Mouse (Mus musculus) cerebellum, adult 8-10 months (tissue): Measurements from ENCODE around the gene Brinp2.

Experiments
- DNase-seq: peaks from one replicate; pipeline ENCODE4 v3.0.0; 2022

Brinp2 gene

DNA sequence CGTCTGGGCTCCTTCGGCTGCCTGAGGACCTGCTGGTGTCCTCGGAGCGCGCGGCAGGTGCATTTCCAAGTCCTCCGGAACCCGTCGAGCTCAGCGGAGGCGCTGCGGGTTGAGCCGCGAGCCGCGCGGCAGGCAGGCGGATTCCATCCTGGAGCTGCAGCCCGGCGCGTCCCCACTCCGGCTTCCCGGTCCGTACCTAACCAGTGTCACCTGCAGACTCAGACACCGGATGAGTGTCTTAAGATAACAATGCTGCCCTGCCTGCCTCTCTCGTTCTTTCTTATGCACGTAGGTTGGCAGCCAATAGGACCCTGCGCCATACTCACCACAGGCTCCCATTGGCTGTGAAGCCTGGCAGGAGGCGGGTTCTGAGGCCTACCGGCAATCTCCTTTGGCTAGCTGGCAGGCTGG, at the start of gene Brinp2:
Gene Brinp2, minus strand, starts transcription at position 276 of the 411 bp plus-strand sequence.
- peak; percentile 93 for DNase-seq

DNA sequence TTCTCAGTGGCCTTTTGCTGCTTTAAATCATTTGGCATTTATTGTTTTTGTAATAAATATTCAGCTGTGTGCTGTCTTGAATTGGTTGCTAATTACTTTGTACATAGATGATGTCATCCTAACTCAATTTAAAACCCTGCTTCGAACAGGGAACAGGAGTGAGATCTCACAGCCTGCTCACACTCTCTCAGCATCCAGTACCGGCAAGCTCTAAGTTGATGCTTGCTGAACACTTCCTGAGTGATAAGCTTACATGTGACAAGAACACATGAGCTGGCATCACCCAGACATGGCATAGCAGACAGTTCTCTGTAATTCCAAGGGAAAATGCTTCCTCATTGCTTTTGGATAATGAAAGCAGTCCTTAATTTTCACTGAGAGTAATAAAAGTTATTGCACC, 44.8 kb upstream of the Brinp2 start:
- no peak for DNase-seq

DNA sequence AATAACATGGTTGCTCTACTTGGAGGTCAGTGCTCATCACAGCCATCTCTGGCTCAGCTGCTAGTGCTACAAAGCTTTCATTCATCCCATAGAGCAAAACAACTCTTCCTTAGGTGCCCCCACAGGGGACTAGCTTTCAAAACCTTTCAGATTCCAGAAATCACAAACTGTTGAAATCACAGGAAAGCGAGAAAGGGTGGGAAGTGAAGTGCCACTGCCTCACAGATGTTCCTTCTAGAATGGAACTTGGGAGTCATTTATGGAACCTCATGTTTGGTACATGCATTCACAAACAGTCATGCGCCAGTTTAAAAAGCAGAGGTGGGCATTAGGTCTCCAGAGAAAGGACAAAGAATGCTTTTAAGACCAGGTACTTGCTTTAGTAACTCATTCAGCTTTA, 40.9 kb upstream of the Brinp2 start:
- no peak for DNase-seq

DNA sequence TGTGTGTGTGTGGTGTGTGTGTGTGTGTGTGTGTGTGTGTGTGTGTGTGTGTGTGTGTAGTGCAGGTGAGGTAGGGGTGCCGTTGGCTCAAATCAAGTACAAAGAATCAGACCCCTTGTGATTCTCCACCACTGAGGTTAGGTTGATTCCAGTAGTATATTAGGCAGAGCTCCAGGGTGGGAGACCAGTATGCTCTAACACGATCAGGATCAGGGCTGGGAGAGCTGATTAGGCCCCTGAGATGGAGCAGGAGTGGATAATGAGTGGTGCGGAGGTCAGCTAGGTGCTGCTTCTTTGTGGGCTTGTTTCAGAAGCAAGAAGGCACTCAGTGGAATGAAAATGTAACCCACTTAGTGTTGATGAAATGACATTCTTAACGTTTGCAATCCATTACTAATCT, 34.6 kb upstream of the Brinp2 start:
- no peak for DNase-seq

DNA sequence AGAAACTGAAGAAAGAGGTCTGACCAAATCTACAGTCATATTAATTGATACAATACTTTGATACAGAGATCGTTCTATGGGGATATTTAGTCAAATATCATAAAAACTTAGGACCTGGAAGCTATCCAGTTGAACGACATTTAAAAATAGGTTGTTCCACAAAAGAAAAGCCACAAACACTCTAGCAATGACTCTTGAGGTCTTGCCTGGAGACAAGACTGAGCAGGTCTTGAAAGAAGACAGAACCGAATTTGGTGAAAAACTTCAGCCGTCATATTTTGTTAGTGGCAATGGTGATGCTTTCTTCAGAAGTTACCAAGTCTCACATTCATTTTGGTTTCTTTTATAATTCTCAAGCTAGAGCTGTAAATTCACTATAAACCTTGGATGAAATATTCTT, 32.9 kb upstream of the Brinp2 start:
- no peak for DNase-seq

DNA sequence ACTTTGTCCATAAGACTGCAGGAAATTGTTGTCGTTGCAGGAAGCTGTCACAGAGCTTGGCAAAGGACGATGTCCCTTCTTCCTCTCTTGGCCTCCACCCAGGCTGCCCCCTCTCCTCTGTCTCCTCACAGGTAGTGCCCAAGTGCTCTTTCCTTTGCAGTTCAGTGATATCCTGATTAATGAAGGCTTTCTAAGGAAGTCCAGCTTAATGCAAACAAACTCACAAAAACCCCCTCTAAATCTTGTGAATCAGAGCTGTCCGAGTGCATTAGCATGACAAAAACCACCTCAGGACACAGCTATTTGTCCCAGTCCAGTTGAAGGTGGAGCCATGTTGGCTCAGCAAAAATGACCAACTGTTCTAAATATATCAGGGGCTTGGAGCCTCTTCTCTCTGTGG, 30.7 kb upstream of the Brinp2 start:
- DNase-seq = no peak

DNA sequence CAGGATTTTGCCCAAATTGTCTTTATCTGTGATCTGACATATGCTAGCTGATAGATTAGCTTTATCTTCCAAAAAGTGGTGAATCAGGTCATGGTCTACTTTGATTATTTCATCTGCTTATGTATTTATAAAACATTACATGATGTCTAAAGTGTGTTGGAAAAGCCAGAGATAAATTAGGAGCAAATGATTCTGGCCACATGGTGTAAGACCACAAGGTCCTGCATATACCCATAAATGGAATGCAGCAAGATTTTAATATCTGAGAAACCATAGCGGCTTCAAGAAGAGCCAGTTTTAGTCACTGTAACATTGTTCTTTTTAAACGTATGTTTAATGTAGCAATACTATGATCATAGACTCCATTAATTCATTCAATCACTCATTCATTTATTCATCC, 29.2 kb upstream of the Brinp2 start:
- DNase-seq = no peak

DNA sequence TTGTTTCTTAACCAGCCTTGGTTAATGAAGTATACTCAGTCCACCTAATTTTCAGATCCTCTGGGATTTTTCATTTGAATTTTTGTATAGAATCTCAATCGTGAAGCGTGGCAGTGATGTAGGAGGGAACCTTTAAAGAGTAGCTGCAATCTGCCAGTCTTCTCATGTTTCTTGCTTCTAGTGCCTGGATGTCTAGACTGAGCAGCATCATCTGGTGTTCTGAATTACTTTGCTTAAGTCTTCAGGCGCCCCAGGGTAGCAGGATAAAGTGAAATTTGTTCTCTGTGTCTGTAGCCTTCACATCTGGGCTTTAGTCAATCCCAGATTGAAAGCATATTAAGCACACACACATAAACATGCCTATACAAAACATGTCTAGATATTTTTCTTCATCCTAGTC, 27.1 kb upstream of the Brinp2 start:
- DNase-seq = no peak

DNA sequence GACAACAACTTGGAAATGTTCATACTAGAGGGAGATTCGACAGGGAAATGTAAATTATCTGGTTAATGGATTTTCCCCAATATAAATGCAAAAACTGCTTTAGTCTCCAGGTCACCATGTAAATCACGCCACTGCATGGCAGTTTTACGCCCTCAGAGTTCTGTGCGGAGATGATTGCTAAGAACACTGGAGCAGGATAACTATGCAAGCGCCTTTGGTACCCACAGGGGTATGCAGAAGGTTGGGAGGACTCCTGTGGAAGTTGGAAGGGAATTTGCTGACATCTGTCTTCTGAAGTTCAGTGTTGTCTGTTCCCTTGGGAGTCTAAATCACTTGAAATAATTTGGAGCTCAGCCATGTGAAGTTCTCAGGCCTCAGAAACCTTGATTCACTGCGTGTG, 26.2 kb upstream of the Brinp2 start:
- DNase-seq = no peak

DNA sequence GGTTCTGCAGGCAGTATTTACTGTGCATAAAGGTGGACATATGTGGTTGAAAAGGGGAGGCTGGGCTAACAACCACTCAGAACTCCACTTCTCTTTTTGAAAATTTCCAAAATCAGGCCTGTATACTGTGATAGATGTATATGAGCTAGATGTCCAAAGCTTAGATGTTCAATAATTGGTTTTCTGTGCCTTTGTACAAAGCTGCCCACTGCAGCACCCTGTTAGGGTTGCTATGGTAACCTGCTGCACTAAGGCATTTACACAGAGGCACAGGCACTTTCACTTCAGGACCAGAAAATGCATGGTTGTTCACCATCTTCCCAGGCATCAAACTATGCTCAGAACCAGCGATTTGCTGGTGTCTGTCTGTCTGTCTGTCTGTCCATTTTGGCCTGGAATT, 8.3 kb upstream of the Brinp2 start:
- DNase-seq = no peak

DNA sequence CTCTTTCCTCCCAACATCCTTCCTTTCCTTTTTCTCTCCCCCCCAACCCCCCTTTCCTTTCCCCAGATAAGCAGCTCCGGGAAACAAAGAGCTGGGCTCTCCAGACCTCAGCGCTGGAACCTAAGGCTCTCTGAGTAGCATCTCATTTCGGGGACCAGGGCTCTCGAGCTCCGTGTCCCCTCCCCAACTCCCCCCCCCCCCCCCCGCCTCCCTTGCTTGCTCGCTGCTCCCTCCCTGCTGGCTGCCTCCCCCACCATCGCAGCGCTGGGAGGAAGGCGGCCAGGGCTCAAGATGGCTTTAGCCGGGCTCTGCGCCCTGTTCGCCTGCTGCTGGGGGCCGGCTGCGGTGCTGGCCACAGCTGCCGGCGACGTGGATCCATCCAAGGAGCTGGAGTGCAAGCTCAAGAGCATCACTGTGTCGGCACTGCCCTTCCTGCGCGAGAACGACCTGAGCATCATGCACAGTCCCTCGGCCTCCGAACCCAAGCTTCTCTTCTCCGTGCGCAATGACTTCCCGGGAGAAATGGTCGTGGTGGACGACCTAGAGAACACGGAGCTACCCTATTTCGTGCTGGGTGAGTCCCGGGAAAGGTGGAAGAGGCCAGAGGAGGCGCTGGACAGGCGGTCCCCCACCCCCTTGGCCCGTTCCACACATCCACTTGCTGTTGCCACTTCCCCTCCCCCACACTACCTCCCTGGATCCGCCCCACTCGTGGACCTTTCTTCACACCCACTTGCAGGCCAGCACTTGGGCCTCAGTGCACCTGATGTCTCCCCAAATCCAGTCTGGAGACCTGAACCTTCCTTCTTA, 6.4 kb upstream of the Brinp2 start:
- peak; percentile 59 for DNase-seq

DNA sequence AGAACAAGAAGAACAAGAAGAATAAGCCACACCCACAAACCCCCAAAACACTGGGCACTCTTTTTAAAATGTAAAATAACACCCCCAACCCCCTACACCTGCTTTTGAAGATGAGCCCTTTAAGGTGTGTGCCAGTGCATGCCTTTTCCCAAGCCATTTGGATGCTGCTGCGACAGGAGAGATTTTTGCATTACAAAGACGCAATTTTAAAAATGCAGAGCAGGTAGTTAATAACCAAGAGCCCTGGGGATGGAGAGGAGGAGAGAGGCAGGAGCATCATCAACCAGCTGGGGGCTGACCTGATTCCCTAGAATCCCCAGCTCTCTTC, 5.8 kb upstream of the Brinp2 start, which contains the start of gene Astn1:
Gene Astn1, plus strand, starts transcription at position 310 of the 328 bp plus-strand sequence.
- peak; percentile 16 for DNase-seq

DNA sequence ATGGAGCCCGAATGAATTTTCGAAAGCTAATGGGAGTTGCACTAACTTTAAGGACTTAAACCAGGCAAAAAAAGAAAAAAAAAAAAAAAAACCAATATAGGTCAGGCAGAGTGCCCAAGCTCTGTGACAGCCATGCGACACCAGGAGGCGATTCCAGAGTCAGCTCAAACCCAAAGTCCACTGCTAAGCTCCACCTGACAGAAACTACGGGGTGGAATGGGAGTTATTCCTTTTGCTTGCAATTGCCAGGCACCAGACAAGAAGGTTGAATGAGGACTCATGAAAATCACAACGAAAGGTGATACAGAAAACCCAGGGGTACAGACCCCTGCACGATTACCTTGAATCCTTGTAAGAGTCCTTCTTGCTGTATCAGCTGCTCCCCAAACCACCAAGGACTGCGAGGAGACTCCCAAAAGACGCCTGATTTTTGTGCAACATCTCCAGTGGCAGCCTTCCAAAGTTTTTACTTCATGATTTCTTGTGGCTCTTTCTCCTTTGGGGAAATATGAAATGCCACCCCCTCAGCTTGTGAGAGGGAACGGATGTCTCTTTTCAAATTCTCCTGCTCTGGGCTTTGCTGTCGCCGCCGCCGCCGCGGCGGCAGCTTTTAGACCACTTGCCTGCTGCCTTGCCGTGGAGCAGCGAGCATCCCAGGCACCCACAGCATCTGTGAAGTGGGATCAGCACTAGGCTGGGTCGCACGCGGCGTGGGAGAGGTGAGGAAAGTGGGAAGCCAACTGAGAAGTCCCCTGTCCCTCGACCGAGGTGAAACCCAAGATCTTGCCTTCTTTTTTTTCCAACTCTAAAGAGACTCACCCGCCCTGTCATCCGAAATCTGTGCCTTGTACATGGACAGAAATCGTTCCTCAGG, 712 bp downstream of the Brinp2 start:
- peak; percentile 23 for DNase-seq

DNA sequence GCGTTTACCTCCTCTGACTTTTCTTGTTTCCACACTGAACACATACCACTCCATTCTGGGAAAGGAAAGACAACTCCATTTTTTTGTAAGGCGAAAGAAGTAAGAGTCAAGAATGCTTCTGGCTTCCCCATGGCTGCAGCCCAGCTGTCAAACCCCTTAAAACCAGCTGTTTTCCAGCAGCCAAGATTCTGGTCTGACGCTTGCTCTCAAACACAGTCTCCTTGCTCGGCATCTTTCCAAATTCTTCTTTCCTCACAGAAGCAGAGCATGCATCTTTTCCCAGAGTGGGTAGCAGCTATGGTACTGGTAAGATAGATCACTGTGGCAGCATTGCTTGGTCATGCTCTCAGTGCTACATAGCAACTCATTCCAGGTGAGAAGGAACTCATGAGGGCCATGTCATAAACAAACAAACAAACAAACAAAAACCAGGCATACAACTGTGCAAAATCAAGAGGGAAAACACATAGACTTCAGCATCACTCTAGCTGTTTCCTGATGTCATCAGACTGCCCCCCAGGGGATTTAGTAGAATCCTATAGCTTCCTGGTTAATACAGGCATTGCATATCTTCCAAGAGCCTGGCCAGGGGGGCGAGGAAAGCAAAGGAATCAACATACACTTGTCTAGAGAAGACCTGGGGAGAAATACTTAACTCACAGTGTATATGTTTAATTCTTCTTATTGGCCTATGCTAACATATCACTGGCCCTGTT, 2.3 kb downstream of the Brinp2 start:
- no peak for DNase-seq

DNA sequence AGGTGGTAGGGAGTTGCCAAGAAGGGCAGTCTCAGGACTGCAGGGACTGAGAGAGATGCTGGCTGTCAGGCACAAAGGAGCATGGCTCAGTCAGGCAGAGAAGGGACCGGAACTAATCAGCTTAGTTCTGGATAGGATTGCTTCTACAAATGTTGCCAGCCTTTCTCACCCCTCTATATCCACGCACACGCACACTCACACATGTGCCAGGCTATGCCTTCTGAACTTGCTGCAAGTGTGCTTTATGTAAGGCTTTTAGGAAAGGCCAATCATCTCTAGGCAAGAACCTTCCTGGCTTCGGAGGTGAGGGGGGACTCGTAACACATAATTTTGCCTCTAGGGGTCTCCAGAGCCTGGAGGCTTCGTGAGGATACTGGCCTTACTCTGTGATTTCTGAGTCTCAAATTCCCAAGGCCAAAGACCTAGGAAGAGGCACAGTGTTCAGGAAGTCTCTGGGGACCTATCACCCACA, 12.8 kb downstream of the Brinp2 start:
- no peak for DNase-seq

DNA sequence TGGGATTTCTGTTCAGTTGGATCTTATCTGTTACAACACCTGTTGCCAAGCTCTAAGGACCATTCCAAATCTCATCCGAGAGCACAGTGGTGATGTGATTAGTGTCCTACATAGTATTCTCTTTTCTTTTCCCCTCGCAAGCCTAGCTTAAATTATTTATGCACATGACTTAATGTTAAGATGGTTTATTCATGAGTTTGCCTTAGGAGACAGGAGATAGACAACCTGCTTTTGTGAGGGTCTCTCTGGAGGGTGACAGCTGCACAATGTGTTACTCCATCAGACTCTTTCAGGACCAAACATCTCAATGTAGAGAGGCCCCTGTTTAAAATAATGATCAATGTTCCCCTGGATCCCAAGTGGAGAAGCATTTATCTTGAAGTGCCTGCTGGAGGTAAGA, 27.3 kb downstream of the Brinp2 start:
- no peak for DNase-seq

DNA sequence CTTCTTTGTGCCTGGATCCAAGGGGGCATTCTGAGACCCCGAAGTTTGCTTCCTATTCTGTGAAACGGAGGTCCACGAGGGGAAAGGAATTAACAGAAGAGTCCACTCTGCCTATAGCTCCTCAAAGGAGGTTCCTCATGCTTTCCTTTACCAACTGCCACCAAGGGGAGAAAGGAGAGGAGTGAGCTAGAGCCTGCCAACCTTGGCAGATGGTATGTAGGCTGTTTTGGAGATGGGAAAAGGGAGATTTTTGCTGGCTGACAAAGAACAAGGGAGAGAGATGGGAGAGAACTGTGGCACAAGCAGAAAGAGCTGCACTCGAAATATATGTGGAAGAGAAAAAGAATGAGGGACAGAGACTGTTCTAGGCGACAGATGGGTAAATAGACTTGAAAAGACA, 28.0 kb downstream of the Brinp2 start:
- peak; percentile 61 for DNase-seq

DNA sequence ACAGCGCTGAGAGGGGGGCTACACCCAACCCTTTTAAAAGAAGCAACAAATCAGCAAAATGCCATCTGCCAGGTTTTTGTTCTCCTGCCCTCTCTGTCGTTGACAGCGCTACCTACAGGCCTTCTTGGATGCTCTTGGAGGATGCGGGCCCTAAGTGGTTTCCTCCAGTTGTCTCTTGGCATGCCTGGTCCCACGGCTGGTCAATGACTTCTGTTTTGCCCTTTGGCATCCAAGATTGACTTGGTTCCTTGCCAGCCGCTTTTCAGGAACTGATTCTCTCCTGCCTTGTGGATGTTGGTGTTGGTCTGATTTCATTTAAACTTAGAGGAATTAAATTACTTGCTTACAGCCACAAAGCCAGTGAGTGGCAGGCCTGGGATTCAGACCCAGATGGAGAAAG, 32.8 kb downstream of the Brinp2 start:
- no peak for DNase-seq

DNA sequence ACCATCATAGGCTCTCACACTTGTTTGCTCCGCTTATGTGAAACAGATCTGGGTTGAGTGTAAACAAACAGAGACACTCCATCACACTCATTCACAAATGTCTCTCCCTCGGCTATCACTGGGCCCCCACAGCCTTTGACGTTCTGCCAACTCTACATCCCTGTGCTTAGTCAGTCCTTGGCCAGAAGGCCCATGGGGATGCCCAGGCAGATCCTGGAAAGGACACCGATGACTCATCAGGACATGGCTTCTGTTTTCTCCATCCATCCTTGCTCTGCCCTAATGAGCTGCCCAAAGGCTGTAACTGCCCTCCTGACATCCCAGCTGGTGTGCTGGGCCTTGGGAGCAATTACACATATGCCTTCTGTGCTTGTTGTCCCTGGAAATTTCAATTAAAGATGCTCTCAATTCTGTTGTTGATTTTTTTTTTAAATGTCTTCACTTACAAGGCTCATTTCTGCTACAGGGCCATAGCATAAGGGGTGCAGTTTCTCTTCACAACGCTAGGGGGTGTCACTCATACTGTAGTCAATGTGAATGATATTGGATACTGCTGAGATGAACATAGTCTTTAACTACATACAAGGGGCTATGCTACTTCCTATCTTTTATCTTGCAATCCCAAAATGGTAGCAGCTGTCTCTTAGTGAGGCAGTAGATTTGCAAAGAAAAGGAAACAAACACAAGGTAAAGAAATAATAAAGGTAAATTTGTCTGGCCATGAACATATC, 45.5 kb downstream of the Brinp2 start:
- DNase-seq = peak; percentile 92

DNA sequence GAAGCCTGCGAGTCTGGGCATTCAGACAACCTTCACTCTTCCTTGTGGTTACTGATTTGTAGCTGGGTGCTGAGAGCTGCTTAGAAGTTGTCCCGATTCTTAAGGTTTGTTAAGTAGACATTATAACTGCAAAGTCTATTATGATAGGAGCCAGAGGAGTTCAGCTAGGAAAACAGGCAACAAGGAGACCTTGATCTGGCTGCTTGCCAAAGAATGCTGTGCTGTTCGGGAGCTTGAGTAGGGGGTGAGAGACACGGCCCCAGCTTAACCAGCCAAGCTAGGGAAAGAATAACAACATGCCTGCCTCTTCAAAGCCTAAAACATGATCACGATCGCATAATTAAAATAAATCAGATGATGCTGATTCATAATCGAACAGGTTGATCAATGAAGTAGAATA, 59.1 kb downstream of the Brinp2 start:
- DNase-seq = no peak

DNA sequence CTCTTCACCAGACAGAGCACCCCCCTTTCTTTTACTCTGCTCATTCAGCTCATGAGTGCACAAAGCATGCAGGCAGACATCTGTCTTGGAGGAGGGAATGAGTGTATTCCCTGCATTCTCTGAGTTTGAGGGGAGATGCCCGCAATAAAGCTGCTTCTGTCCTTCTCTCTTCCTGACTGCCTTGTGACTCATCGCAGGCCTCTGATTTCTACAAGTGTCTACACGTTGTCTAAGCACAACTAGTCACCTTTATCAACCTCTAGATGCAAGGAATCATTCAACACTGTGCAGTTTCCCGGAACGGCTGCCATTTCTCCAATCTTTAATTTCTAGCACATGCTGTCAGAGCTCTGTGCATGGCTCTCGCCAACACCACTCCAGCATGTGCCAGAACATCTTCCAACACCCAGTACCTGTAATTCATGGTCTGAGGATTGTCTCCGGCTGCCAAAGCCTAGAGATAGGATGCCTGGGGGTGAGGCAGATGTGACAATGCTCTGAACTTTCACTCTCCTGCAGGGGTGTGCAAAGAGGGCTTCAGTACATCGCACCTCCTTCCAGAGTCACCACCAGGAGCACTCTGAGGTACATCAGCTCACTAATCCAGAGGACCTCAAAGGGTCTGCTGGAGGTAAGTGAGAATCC, 59.7 kb downstream of the Brinp2 start:
- DNase-seq = no peak

DNA sequence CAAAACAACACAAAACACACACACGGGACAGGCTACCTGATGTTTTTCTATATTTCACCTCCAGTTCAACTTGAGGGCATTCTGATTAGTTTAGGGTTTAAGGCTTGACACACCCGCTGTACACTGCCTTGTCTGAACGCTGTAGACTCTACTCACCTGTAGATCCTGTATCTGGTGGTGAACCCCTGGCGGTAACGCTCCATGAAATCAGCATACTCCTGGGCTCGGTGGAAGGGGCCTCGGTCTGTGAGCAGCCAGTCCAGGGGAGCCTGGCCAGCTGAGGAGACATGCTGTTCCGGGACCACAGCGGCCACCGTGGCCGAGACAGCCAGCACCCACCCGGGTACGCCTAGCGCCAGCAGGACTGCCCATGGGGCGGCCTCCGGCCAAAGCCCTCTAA, 60.9 kb downstream of the Brinp2 start:
- DNase-seq = no peak
